Mouse (Mus musculus) heart, postnatal 4 days (tissue): ENCODE measurements around the gene Arhgap17. TPM values are rescaled to one million over a fixed set of nuclear protein-coding genes. Genes with fewer than 3 reads are reported as not detected.
A peak's percentile ranks its signal among the peaks of the same experiment; 100 is the strongest.

Experiments
- DNase-seq: peaks from one replicate; pipeline ENCODE4 v3.0.0; 2021
- total RNA-seq, 2 experiments: library from RNA; stranded (reverse); gene quantifications; 2 replicates each; pipeline ENCODE4 v1.2.3; 2021

Gene Arhgap17
- total RNA-seq: 10 to 100 TPM; 20.2 to 22.0 TPM

GRCm38 (mm10) chr7:123369759-123370481, at the start of gene Arhgap17, which contains the start of gene Lcmt1:
Arhgap17 (minus strand) TSS chr7:123369915.
Lcmt1 (plus strand) TSS chr7:123369784.
- DNase-seq: peak; percentile 97

GRCm38 (mm10) chr7:123417661-123418060, 47.9 kb upstream of the Arhgap17 start:
- no peak for DNase-seq

- no peak for DNase-seq
Measured at GRCm38 (mm10) chr7:123416803-123417202, 47.1 kb upstream of the Arhgap17 start.

- DNase-seq: no peak
Measured at GRCm38 (mm10) chr7:123412143-123412542, 42.4 kb upstream of the Arhgap17 start.

- DNase-seq: no peak
Measured at GRCm38 (mm10) chr7:123411109-123411508, 41.4 kb upstream of the Arhgap17 start.

- DNase-seq: no peak
Measured at GRCm38 (mm10) chr7:123410502-123410901, 40.8 kb upstream of the Arhgap17 start.

- no peak for DNase-seq
Measured at GRCm38 (mm10) chr7:123406988-123407387, 37.3 kb upstream of the Arhgap17 start.

GRCm38 (mm10) chr7:123405619-123406018, 35.9 kb upstream of the Arhgap17 start:
- peak; percentile 9 for DNase-seq

- no peak for DNase-seq
Measured at GRCm38 (mm10) chr7:123404198-123404597, 34.5 kb upstream of the Arhgap17 start.

GRCm38 (mm10) chr7:123401121-123401520, 31.4 kb upstream of the Arhgap17 start:
- DNase-seq: no peak

GRCm38 (mm10) chr7:123399286-123399685, 29.6 kb upstream of the Arhgap17 start:
- no peak for DNase-seq

GRCm38 (mm10) chr7:123398828-123399227, 29.1 kb upstream of the Arhgap17 start:
- DNase-seq: peak; percentile 69

GRCm38 (mm10) chr7:123397931-123398330, 28.2 kb upstream of the Arhgap17 start:
- DNase-seq: no peak

- no peak for DNase-seq
Measured at GRCm38 (mm10) chr7:123397369-123397768, 27.7 kb upstream of the Arhgap17 start.

GRCm38 (mm10) chr7:123396900-123397299, 27.2 kb upstream of the Arhgap17 start:
- DNase-seq: no peak

- no peak for DNase-seq
Measured at GRCm38 (mm10) chr7:123394271-123394670, 24.6 kb upstream of the Arhgap17 start.

- no peak for DNase-seq
Measured at GRCm38 (mm10) chr7:123389686-123390280, 20.1 kb upstream of the Arhgap17 start.

- DNase-seq: no peak
Measured at GRCm38 (mm10) chr7:123385693-123386407, 16.1 kb upstream of the Arhgap17 start.

- DNase-seq: peak; percentile 94
Measured at GRCm38 (mm10) chr7:123377443-123378400, 8.0 kb upstream of the Arhgap17 start.

GRCm38 (mm10) chr7:123371501-123371900, 1.8 kb upstream of the Arhgap17 start:
- no peak for DNase-seq

GRCm38 (mm10) chr7:123370700-123371099, 985 bp upstream of the Arhgap17 start:
- no peak for DNase-seq
